Comparison of ENCODE assay signal across 12 mouse cellular contexts in genomic region chr19:56285222-56285621, GRCm38 (mm10).
"Had no signal": no experiment of that assay in that cellular context is flagged by ENCODE, and none has a peak within 500 bp of the region (broad histone marks: within the 10 kb centered on the region; RNA-seq: fewer than 3 reads in every experiment).

No protein-coding gene starts in this region.

- H3K4me1 ChIP-seq: midbrain, embryonic 15.5 days; neural tube, embryonic 13.5 days had no signal

- H3K36me3 ChIP-seq: limb, embryonic 13.5 days; midbrain, embryonic 15.5 days; neural tube, embryonic 13.5 days had no signal

- ATAC-seq: midbrain, embryonic 15.5 days had no signal

- H3K9me3 ChIP-seq: limb, embryonic 13.5 days; midbrain, embryonic 15.5 days; neural tube, embryonic 13.5 days had no signal

- DNase-seq: kidney, adult 8-10 months; kidney, postnatal 36 days; lung, adult 18-20 months; right cerebral cortex, adult 18-20 months; spleen, adult 18-20 months; thymus, adult 18-20 months; thymus, postnatal 14 days had no signal

- H3K27ac ChIP-seq: layer of hippocampus, adult 2 months; limb, embryonic 13.5 days; liver, embryonic 14.5 days; midbrain, embryonic 15.5 days; neural tube, embryonic 13.5 days had no signal

- H3K27me3 ChIP-seq: limb, embryonic 13.5 days; midbrain, embryonic 15.5 days; neural tube, embryonic 13.5 days had no signal

- H3K4me2 ChIP-seq: limb, embryonic 13.5 days; midbrain, embryonic 15.5 days; neural tube, embryonic 13.5 days had no signal

- H3K4me3 ChIP-seq: layer of hippocampus, adult 2 months; limb, embryonic 13.5 days; midbrain, embryonic 15.5 days; neural tube, embryonic 13.5 days had no signal

- H3K9ac ChIP-seq: limb, embryonic 13.5 days; liver, embryonic 14.5 days; midbrain, embryonic 15.5 days; neural tube, embryonic 13.5 days had no signal
